Mouse (Mus musculus): ENCODE data around the gene Vash2. TPM values are rescaled to one million over a fixed set of nuclear protein-coding genes. Genes with fewer than 3 reads are reported as not detected.

Gene Vash2
- polyA plus RNA-seq, 1 experiment from 2014 or later: 85.0 TPM

GRCm38 (mm10) chr1:190910836-190911235 is 68.3 kb downstream of the Vash2 start:
- ATAC-seq (replicated peaks): no peak
- Histone ChIP-seq H3K36me3 (replicated peaks) (no peaks in the 10 kb centered on the region), H3K27me3 (replicated peaks) (peaks cover 3% of the 10 kb centered on the region; the same call in 1 of the 2 replicates), H3K4me2 (peak overlapping the region; percentile 67), H3K4me3 (peak overlapping the region; percentile 67), H3K27ac (no peak overlapping the region), H3K9ac (peak overlapping the region; percentile 88), H3K4me1 (peaks cover 34% of the 10 kb centered on the region), H3K9me3 (no peaks in the 10 kb centered on the region)
- WGBS: 75% methylated on average over 6 of the region's 6 CpGs

- no peak overlapping the region for H3K4me2 ChIP-seq
- no peak overlapping the region for H3K4me3 ChIP-seq
- WGBS: 94% methylated on average over 16 of the region's 16 CpGs
Measured at GRCm38 (mm10) chr1:190904714-190905113, 74.4 kb downstream of the Vash2 start.

GRCm38 (mm10) chr1:190904136-190904535 is 75.0 kb downstream of the Vash2 start:
- WGBS: 96% methylated on average over 3 of the region's 3 CpGs
- peaks cover 14% of the 10 kb centered on the region; the same call in 1 of the 2 replicates for H3K36me3 ChIP-seq (replicated peaks)
- no peak overlapping the region for H3K4me2 ChIP-seq

More at GRCm38 (mm10) chr1:190904714-190905113, 74.4 kb downstream of the Vash2 start:
- H3K27me3 ChIP-seq (replicated peaks): no peaks in the 10 kb centered on the region
- no peak overlapping the region for H3K9ac ChIP-seq
- H3K4me1 ChIP-seq: peaks cover 12% of the 10 kb centered on the region
- H3K36me3 ChIP-seq (replicated peaks): peaks cover 14% of the 10 kb centered on the region; the same call in 1 of the 2 replicates
- H3K27ac ChIP-seq: no peak overlapping the region
- ATAC-seq (replicated peaks): no peak
- H3K9me3 ChIP-seq: no peaks in the 10 kb centered on the region

GRCm38 (mm10) chr1:190901082-190901481 is 78.0 kb downstream of the Vash2 start:
- Histone ChIP-seq H3K9me3 (no peaks in the 10 kb centered on the region), H3K4me2 (no peak overlapping the region), H3K27me3 (replicated peaks) (no peaks in the 10 kb centered on the region), H3K9ac (no peak overlapping the region), H3K27ac (no peak overlapping the region), H3K36me3 (replicated peaks) (peaks cover 22% of the 10 kb centered on the region; the same call in 1 of the 2 replicates), H3K4me3 (no peak overlapping the region), H3K4me1 (no peaks in the 10 kb centered on the region)
- ATAC-seq (replicated peaks): no peak
- WGBS: 70% methylated on average over 2 of the region's 2 CpGs

More at GRCm38 (mm10) chr1:190904136-190904535, 75.0 kb downstream of the Vash2 start:
- Histone ChIP-seq H3K9ac (no peak overlapping the region), H3K4me1 (peaks cover 7% of the 10 kb centered on the region), H3K27me3 (replicated peaks) (no peaks in the 10 kb centered on the region), H3K4me3 (no peak overlapping the region), H3K27ac (no peak overlapping the region), H3K9me3 (no peaks in the 10 kb centered on the region)
- ATAC-seq (replicated peaks): no peak

GRCm38 (mm10) chr1:190898899-190899575 is 80.1 kb downstream of the Vash2 start:
- no peak overlapping the region for H3K27ac ChIP-seq
- peaks cover 20% of the 10 kb centered on the region; the same call in 1 of the 2 replicates for H3K36me3 ChIP-seq (replicated peaks)
- no peak for ATAC-seq (replicated peaks)
- H3K4me1 ChIP-seq: no peaks in the 10 kb centered on the region
- no peak overlapping the region for H3K4me2 ChIP-seq
- WGBS: 93% methylated on average over 9 of the region's 9 CpGs
- H3K9me3 ChIP-seq: no peaks in the 10 kb centered on the region
- no peak overlapping the region for H3K9ac ChIP-seq
- no peaks in the 10 kb centered on the region for H3K27me3 ChIP-seq (replicated peaks)
- H3K4me3 ChIP-seq: no peak overlapping the region

GRCm38 (mm10) chr1:190898186-190898585 is 80.9 kb downstream of the Vash2 start:
- H3K36me3 ChIP-seq (replicated peaks): 0 out of 2 replicates have a peak, but pooled peaks cover 12% of the 10 kb centered on the region
- no peak for ATAC-seq (replicated peaks)

More at GRCm38 (mm10) chr1:190898186-190898585, 80.9 kb downstream of the Vash2 start:
- H3K27me3 ChIP-seq (replicated peaks): no peaks in the 10 kb centered on the region
- no peak overlapping the region for H3K27ac ChIP-seq
- H3K9me3 ChIP-seq: no peaks in the 10 kb centered on the region
- 95% methylated on average over 3 of the region's 3 CpGs for WGBS
- no peak overlapping the region for H3K9ac ChIP-seq
- no peak overlapping the region for H3K4me2 ChIP-seq
- no peaks in the 10 kb centered on the region for H3K4me1 ChIP-seq
- H3K4me3 ChIP-seq: no peak overlapping the region

Other genes starting within 250 kb of the Vash2 start
- gene Rps6kc1, start 67.5 kb downstream of the Vash2 start, polyA plus RNA-seq (2015; fragmentation: Nextera tagmentation; extraction: Ambion mirVana): 34.6 and 36.9 TPM in 2 replicates
- gene Angel2, start 54.2 kb downstream of the Vash2 start, polyA plus RNA-seq (2015; fragmentation: Nextera tagmentation; extraction: Ambion mirVana): 51.5 and 53.2 TPM in 2 replicates
- 8.6 and 8.7 TPM in 2 replicates for gene Flvcr1, start 46.9 kb upstream of the Vash2 start, polyA plus RNA-seq (2015; fragmentation: Nextera tagmentation; extraction: Ambion mirVana)
- gene Spata45, start 57.3 kb upstream of the Vash2 start, polyA plus RNA-seq (2015; fragmentation: Nextera tagmentation; extraction: Ambion mirVana): not detected in 2 replicates
- 11.8 and 17.4 TPM in 2 replicates for gene Tatdn3, start 83.6 kb upstream of the Vash2 start, polyA plus RNA-seq (2015; fragmentation: Nextera tagmentation; extraction: Ambion mirVana)
- gene Nsl1, start 83.7 kb upstream of the Vash2 start, polyA plus RNA-seq (2015; fragmentation: Nextera tagmentation; extraction: Ambion mirVana): 4.1 and 5.1 TPM in 2 replicates
- gene Batf3, start 118.6 kb upstream of the Vash2 start, polyA plus RNA-seq (2015; fragmentation: Nextera tagmentation; extraction: Ambion mirVana): 0.84 and 1.2 TPM in 2 replicates
- not detected in 2 replicates for gene Fam71a, start 185.5 kb upstream of the Vash2 start, polyA plus RNA-seq (2015; fragmentation: Nextera tagmentation; extraction: Ambion mirVana)
- gene Atf3, start 238.7 kb upstream of the Vash2 start, polyA plus RNA-seq (2015; fragmentation: Nextera tagmentation; extraction: Ambion mirVana): 1.5 and 1.6 TPM in 2 replicates

Data from midbrain, embryonic 15.5 days (tissue).